ENCODE assay signal across 8 mouse cellular contexts in genomic region chr7:44336046-44337021, GRCm38 (mm10). TPM values are rescaled to one million over a fixed set of nuclear protein-coding genes. Genes with fewer than 3 reads are reported as not detected.
A peak's percentile ranks its signal among the peaks of the same experiment; 100 is the strongest.
DNase-seq lines count a peak whose midpoint lies in the region; ATAC-seq lines count a peak whose summit lies in the region.
"Had no signal": no experiment of that assay in that cellular context is flagged by ENCODE, and none has a peak within 500 bp of the region (broad histone marks: within the 10 kb centered on the region; RNA-seq: fewer than 3 reads in every experiment).

No protein-coding gene starts in this region.

- H3K4me2 ChIP-seq in neural tube, embryonic 11.5 days (ENCODE audit: low read depth) = peak overlapping the region; percentile 74
- peak overlapping the region; percentile 80 for H3K4me2 ChIP-seq in forebrain, embryonic 11.5 days (ENCODE audit: low read depth, low read length, severe bottlenecking)
- peak overlapping the region; percentile 75 for H3K4me2 ChIP-seq in limb, embryonic 15.5 days

- DNase-seq in neural tube, embryonic 11.5 days (ENCODE audit: low spot score) = peak; percentile 25
- no peak for DNase-seq in neural tube, embryonic 10.5 days (ENCODE audit: extremely low spot score, low spot score)
- no peak for DNase-seq in forebrain, embryonic 11.5 days (ENCODE audit: low spot score)
- peak; percentile 71 for DNase-seq in telencephalon, adult 2 months (ENCODE audit: low read depth, low spot score)
- no peak for DNase-seq in kidney, adult 8-10 months
- DNase-seq in adrenal gland, adult (ENCODE audit: inconsistent age in 2 of 2, low spot score in 1 of 2) = no peak

- H3K4me1 ChIP-seq in neural tube, embryonic 11.5 days (ENCODE audit: control insufficient read depth, insufficient read depth, low read length) = no peaks in the 10 kb centered on the region
- peaks cover 6% of the 10 kb centered on the region for H3K4me1 ChIP-seq in forebrain, embryonic 11.5 days (replicated peaks; ENCODE audit: control insufficient read depth, insufficient read depth, low read length)
- peaks cover 14% of the 10 kb centered on the region for H3K4me1 ChIP-seq in limb, embryonic 15.5 days

- peak overlapping the region; percentile 58 for H3K9ac ChIP-seq in neural tube, embryonic 11.5 days (ENCODE audit: low read length)
- peak overlapping the region; percentile 39 for H3K9ac ChIP-seq in forebrain, embryonic 11.5 days (ENCODE audit: low read length)
- no peak overlapping the region for H3K9ac ChIP-seq in limb, embryonic 15.5 days

- H3K9me3 ChIP-seq in neural tube, embryonic 11.5 days (ENCODE audit: control insufficient read depth, low read length) = no peaks in the 10 kb centered on the region
- H3K9me3 ChIP-seq in forebrain, embryonic 11.5 days (ENCODE audit: control insufficient read depth, low read length) = no peaks in the 10 kb centered on the region
- H3K9me3 ChIP-seq in limb, embryonic 15.5 days = no peaks in the 10 kb centered on the region

- ATAC-seq in neural tube, embryonic 11.5 days (ENCODE audit: insufficient read depth, low FRiP score, low TSS enrichment) = peak; percentile 21; the same call in 1 of the 2 replicates
- ATAC-seq in forebrain, embryonic 11.5 days (replicated peaks; ENCODE audit: low FRiP score) = no peak; the same call in 1 of the 2 replicates
- ATAC-seq in limb, embryonic 15.5 days (ENCODE audit: insufficient number of reproducible peaks, low FRiP score, low TSS enrichment, low read depth) = no peak

- 0 out of 2 replicates have a peak overlapping the region, but pooled peaks have one; percentile 39 for H3K27ac ChIP-seq in neural tube, embryonic 11.5 days (ENCODE audit: low read depth, low read length)
- H3K27ac ChIP-seq in forebrain, embryonic 11.5 days (ENCODE audit: low read depth, low read length) = no peak overlapping the region
- no peak overlapping the region for H3K27ac ChIP-seq in limb, embryonic 15.5 days
- H3K27ac ChIP-seq: macrophage had no signal

- H3K4me3 ChIP-seq in neural tube, embryonic 11.5 days (ENCODE audit: low read depth, low read length) = peak overlapping the region; percentile 48
- H3K4me3 ChIP-seq in forebrain, embryonic 11.5 days (ENCODE audit: low read depth, low read length) = peak overlapping the region; percentile 46
- H3K4me3 ChIP-seq in limb, embryonic 15.5 days = peak overlapping the region; percentile 37

- H3K36me3 ChIP-seq in neural tube, embryonic 11.5 days (ENCODE audit: control insufficient read depth, insufficient read depth, low read length) = no peaks in the 10 kb centered on the region
- no peaks in the 10 kb centered on the region for H3K36me3 ChIP-seq in forebrain, embryonic 11.5 days (ENCODE audit: control insufficient read depth, insufficient read depth, low read length)
- H3K36me3 ChIP-seq in limb, embryonic 15.5 days = no peaks in the 10 kb centered on the region

- 2% methylated on average over 43 of the region's 54 CpGs for WGBS in neural tube, embryonic 11.5 days
- 1% methylated on average over 39 of the region's 54 CpGs for WGBS in forebrain, embryonic 11.5 days
- 4% methylated on average over 53 of the region's 54 CpGs for WGBS in limb, embryonic 15.5 days

- H3K27me3 ChIP-seq in neural tube, embryonic 11.5 days (ENCODE audit: control insufficient read depth, insufficient read depth, low read length) = peaks cover 60% of the 10 kb centered on the region
- peaks cover 43% of the 10 kb centered on the region for H3K27me3 ChIP-seq in forebrain, embryonic 11.5 days (ENCODE audit: control insufficient read depth, insufficient read depth, low read length)
- peaks cover 88% of the 10 kb centered on the region for H3K27me3 ChIP-seq in limb, embryonic 15.5 days

RNA-seq across cellular contexts. Expression of gene Shank1, which starts 26.3 kb away (rescaled TPM):
- 4.6 and 4.7 TPM in 2 replicates for polyA plus RNA-seq in neural tube, embryonic 11.5 days (2014; fragmentation: Nextera tagmentation; extraction: Ambion mirVana)
- 3.6 and 4.2 TPM in 2 replicates for polyA plus RNA-seq in forebrain, embryonic 11.5 days (2014; fragmentation: Nextera tagmentation; extraction: Ambion mirVana)
- polyA plus RNA-seq in limb, embryonic 15.5 days (2015; fragmentation: Nextera tagmentation; extraction: Ambion mirVana) = 2.4 and 3.2 TPM in 2 replicates
- polyA plus RNA-seq: macrophage had no signal

RNA-seq across cellular contexts. Expression of gene Clec11a, which starts 29.6 kb away (rescaled TPM):
- 1.9 and 2.4 TPM in 2 replicates for polyA plus RNA-seq in neural tube, embryonic 11.5 days (2014; fragmentation: Nextera tagmentation; extraction: Ambion mirVana)
- polyA plus RNA-seq in forebrain, embryonic 11.5 days (2014; fragmentation: Nextera tagmentation; extraction: Ambion mirVana) = 3.2 TPM in 2 replicates
- 24.0 and 31.1 TPM in 2 replicates for polyA plus RNA-seq in limb, embryonic 15.5 days (2015; fragmentation: Nextera tagmentation; extraction: Ambion mirVana)

RNA-seq across cellular contexts. Expression of gene Syt3, which starts 47.6 kb away (rescaled TPM):
- polyA plus RNA-seq in neural tube, embryonic 11.5 days (2014; fragmentation: Nextera tagmentation; extraction: Ambion mirVana) = 2.9 and 3.7 TPM in 2 replicates
- 3.2 and 4.0 TPM in 2 replicates for polyA plus RNA-seq in forebrain, embryonic 11.5 days (2014; fragmentation: Nextera tagmentation; extraction: Ambion mirVana)
- 2.2 and 3.2 TPM in 2 replicates for polyA plus RNA-seq in limb, embryonic 15.5 days (2015; fragmentation: Nextera tagmentation; extraction: Ambion mirVana)
- polyA plus RNA-seq: macrophage had no signal

RNA-seq across cellular contexts. Expression of gene 1700008O03Rik, which starts 49.3 kb away (rescaled TPM):
- polyA plus RNA-seq in neural tube, embryonic 11.5 days (2014; fragmentation: Nextera tagmentation; extraction: Ambion mirVana) = 1.0 and 1.1 TPM in 2 replicates
- polyA plus RNA-seq in forebrain, embryonic 11.5 days (2014; fragmentation: Nextera tagmentation; extraction: Ambion mirVana) = 0.89 and 0.96 TPM in 2 replicates
- 0.43 and 0.58 TPM in 2 replicates for polyA plus RNA-seq in limb, embryonic 15.5 days (2015; fragmentation: Nextera tagmentation; extraction: Ambion mirVana)

Comparison
In these comparisons a context has a peak if more than half of its experiments do, and no peak if none do; other contexts are left out.
1. DNase-seq: peak in neural tube, embryonic 11.5 days (single experiment) and telencephalon, adult 2 months (single experiment); none in neural tube, embryonic 10.5 days (single experiment), forebrain, embryonic 11.5 days (single experiment), kidney, adult 8-10 months (0 of 2) and adrenal gland, adult (0 of 2).
2. Peak in every context shown above with its lines, with median percentiles within 50 percentile points of each other: H3K4me2 ChIP-seq and H3K4me3 ChIP-seq.